Mouse (Mus musculus): Measurements from ENCODE around the gene Mtif3.

The Mtif3 gene

DNA sequence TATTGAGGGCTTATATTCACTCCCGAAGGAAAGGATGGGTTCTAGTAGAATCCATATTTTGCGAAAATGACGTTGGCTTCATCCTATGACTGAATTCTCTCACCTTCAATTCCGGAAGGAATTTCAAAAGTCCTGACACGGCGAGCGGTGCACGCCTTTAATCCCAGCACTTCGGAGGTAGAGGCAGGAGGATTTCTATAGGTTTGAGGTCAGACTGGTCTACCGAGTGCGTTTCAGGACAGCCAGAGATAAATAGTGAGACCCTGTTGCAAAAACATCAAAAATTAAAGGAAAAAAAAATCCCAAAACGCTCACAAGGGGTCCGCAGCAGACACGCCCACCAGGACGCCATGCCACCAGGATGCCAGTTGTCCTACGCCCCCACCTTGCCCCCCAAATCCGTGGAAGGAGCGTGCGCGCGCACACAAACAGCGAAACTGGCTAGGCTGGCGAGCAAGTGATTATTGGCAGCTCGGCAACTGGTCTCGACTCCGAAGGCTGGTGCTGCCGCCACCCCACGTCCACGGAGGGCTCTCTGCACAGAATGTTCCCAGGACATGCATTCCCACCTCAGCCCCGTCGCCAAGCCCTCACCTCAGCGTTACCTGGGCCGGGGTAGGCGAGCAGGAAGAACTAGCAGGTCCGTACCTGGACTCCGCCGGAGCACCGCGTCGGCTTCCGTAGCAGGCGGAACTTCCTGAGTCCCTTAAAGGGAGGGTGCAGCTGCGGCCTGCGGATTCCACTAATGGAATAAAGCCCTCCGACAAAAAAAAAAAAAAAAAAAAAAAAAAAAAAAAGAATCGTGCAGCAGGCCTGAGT is at the start of gene Mtif3:
Gene Mtif3 (minus strand): TSS at position 683 of the 819 bp plus-strand sequence.
- peak; percentile 56 to 78 for DNase-seq (ENCODE audit: low spot score in 2 of 2)

- no peak for DNase-seq (ENCODE audit: low spot score in 2 of 2)
Measured at GRCm38 (mm10) chr5:147011333-147011732, 47.7 kb upstream of the Mtif3 start.

DNA sequence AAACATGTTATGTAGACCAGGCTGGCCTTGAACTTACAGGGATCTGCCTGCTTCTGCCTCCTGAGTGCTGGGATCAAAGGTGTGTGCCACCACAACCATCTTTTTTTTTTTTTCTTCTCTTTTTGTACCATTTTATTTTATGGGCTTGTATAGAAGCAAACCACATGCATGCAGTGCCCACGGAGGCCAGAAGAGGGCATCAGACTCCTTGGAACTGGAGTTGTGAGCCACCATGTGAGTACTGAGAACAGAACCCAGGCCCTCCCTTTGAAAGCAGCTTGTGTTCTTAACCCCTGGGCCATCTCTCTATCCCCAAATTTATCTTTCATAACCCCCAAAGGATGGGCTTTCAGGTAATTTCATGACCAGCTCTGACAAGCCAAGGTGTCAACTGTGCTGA is 39.7 kb upstream of the Mtif3 start:
- DNase-seq (ENCODE audit: low spot score in 2 of 2): no peak

- DNase-seq (ENCODE audit: low spot score in 2 of 2): no peak
Measured at GRCm38 (mm10) chr5:147001312-147001711, 37.7 kb upstream of the Mtif3 start.

DNA sequence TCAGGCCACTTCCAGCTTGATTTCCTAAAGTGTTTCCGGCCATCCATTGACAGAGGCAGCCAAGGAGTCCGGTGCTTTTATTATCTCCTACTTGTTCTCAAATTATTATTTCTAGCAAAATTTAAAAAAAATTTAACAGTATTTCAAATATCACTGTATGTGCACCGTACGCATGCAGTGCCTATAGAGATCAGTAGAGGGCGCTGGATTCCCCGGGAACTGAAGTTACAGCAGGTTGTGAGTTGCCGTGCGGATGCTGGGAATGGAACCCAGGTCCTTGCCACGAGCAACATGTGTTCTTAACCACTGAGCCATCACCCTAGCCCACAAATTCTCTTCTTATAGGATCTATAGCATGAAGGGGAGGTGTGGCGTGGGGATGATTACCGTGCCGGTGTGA is 35.2 kb upstream of the Mtif3 start:
- no peak for DNase-seq (ENCODE audit: low spot score in 2 of 2)

GRCm38 (mm10) chr5:146996812-146997211 is 33.2 kb upstream of the Mtif3 start:
- no peak for DNase-seq (ENCODE audit: low spot score in 2 of 2)

DNA sequence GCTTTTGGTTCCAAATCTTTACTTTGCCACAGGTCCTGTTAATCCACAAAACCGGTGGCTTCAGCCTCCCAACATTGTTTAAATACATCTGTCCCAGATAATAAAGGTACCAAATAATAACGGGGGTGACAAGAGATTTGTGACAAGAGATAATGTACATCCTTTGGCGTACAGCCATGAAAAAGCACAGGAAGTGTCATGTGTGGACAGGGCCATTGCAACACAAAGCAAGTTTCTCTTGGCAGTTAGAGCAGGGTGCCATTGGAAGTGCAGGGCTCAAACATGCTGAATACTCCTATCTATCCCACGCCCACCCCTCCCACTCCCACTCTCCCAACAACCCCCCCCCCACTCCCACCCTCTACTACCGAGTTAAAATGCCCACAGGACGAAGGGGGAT is 31.4 kb upstream of the Mtif3 start:
- no peak for DNase-seq (ENCODE audit: low spot score in 2 of 2)

DNA sequence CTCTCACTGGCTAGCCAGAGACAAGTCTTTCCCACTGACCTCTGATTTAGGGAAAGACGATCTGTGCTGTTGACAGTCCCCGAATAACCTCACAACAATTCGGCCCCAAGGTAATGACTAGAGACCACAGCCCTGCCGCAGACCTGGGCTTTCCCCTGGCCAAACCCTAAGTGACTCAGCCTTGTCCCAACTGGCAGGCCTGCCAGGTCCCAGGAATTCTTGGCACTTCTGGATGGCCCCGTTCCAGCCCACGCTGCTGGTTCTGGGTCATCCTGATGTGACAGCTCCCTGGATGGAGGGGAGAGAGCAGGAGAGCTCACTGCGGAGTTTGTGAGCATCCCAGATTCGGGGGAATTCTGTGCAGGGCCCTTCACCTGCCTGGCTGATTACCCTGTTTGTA is 29.9 kb upstream of the Mtif3 start:
- no peak for DNase-seq (ENCODE audit: low spot score in 2 of 2)

- DNase-seq (ENCODE audit: low spot score in 2 of 2): no peak
Measured at GRCm38 (mm10) chr5:146989051-146989450, 25.5 kb upstream of the Mtif3 start.

DNA sequence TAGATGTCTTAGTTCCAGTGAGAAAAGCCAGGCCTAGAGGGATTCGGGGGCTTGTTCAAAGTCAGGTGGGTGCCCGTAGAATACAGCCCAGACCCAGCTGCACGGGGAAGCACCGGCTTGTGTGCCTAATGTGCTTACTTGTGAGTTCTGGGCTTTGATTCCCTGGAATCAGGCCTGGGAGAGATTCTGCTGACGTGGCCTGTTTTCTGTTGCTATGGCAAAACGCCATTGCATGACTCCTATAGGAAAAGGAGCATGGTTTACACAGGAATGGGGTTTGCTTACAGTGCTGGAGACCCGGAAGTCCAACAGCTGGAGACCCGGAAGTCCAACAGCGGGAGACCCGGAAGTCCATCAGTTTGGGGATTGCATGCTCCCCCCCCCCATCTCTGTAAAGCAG is 24.0 kb upstream of the Mtif3 start:
- DNase-seq (ENCODE audit: low spot score in 2 of 2): no peak

- no peak for DNase-seq (ENCODE audit: low spot score in 2 of 2)
Measured at GRCm38 (mm10) chr5:146985725-146986433, 22.3 kb upstream of the Mtif3 start.

- peak; percentile 34 to 63 for DNase-seq (ENCODE audit: low spot score in 2 of 2)
Measured at GRCm38 (mm10) chr5:146983216-146983615, 19.6 kb upstream of the Mtif3 start.

- no peak for DNase-seq (ENCODE audit: low spot score in 2 of 2)
Measured at GRCm38 (mm10) chr5:146981376-146981775, 17.8 kb upstream of the Mtif3 start.

- no peak for DNase-seq (ENCODE audit: low spot score in 2 of 2)
Measured at GRCm38 (mm10) chr5:146974781-146975123, 11.2 kb upstream of the Mtif3 start.

DNA sequence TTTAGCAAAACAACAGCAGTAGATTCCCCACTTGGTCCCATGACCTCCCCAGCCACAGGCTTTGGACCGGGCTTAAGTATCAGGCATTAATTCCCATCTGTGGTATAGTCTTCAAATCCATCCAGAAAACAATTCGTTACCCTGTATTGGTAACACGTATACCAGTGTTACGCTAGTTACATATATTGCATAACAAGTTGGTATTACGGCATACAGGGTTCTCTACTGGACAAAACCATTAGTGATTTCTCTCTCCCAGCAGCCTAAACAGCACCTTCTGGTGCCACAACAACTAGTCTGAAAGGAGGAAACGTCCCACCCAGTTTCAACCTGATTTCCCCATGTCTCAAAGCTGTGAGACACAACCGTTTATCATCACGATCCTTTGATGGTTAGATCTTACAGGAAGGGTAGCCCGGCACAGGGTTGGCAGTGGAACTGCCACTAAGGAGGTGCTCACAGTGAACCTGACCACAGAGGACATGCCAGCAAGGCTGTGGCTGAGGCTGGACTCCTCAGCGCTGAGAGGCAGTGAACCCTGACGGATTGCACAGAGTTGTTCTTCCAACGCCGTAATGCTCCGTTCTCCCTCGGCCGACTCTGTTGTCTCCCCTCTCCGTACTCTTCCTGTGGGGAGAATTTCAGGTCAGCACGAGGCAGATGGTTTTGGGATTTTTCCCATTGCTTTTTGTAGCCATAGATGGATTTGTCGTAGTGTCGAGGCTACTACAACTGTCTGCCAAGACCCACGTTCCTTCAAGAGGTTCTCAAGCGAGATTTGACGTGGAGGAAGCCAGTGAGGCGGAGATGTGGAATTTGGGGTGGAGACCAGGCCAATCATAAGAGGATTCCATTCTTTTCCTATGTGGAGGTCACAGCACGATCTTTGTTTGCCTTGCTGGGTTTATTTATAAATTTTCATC is 10.5 kb upstream of the Mtif3 start:
- no peak for DNase-seq (ENCODE audit: low spot score in 2 of 2)

DNA sequence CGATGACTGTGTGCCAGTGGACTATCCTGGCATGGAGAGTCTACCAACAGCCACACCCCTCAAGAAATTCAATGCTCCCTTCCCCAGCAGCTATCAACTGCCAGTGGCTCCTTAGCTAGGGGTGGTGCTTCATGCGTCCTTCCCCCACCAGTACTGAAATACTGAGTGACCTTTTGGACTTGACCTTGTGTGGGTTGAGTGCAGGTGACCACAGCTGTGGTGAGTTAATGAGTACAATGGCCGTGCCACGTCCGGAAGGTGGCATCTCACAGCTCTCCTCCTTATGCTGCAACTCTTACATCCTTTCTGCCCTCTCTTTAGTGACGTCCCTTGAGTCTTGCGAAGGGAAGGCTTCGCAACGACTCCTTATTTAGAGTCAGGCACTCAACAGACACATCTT is 9.8 kb upstream of the Mtif3 start:
- DNase-seq (ENCODE audit: low spot score in 2 of 2): no peak

DNA sequence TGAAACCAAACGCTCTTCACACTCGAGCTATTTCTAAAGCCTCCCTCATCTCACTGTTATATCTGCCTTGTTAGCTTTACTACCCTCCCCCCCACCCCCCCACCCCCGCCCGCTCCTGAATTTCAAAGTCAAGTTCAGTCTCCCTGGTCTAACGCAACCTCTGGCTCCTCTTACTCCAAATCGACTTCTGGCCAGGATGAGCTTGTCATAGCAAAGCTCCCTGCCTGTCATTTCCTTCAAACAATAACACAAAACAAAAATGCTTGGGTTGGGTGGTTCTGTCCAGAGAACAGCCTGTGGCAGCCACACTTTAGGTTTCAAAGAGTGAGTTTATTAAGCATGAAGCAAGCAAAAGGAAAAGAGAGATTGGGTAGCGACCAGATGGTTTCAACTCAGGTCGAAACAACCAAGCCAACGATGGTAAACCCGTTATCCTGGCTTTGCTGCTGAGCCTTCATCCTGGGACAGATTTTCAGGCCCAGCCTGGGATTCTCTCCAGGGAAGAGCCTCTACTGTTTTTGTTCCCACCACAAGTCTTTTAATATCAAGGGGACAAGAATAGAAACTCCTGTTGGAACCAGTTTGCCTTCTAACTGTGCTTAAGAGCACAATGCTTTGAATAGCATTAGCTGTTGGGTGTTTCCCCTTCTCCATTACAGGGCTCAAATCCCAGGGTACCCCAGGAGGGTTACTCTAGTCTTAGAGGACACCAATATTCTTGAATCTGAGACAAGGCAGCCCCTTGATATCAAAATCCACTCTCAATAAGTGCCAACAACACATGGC is 8.4 kb upstream of the Mtif3 start:
- DNase-seq (ENCODE audit: low spot score in 2 of 2): no peak

- DNase-seq (ENCODE audit: low spot score in 2 of 2): no peak
Measured at GRCm38 (mm10) chr5:146968695-146969393, 5.2 kb upstream of the Mtif3 start.

GRCm38 (mm10) chr5:146963937-146964278 is 308 bp upstream of the Mtif3 start:
- no peak for DNase-seq (ENCODE audit: low spot score in 2 of 2)

- no peak for DNase-seq (ENCODE audit: low spot score in 2 of 2)
Measured at GRCm38 (mm10) chr5:146956678-146957077, 6.9 kb downstream of the Mtif3 start.

GRCm38 (mm10) chr5:146955651-146956050 is 7.9 kb downstream of the Mtif3 start:
- DNase-seq (ENCODE audit: low spot score in 2 of 2): no peak

All from cerebellum, postnatal 4 days (tissue).